Mouse (Mus musculus): ENCODE measurements at regions not wholly inside any gene's neighbourhood (a gene's known extent, or its start where the extent isn't known, plus 50 kb on each side); places are given as distances from the start of the nearest gene placed in this dataset.

GRCm38 (mm10) chr15:56801933-56802332 lies 675.5 kb downstream of the Slc22a22 start:
- TF ChIP-seq CTCF (IDR thresholded peaks at IDR 0.05; ENCODE audit: borderline replicate concordance, insufficient read depth, low read depth, low read length) (no peak), POLR2A (IDR thresholded peaks at IDR 0.05; ENCODE audit: borderline replicate concordance, insufficient read depth, low read length) (no peak)

Data from cerebellum, adult 2 months (tissue).